Mouse (Mus musculus) bone marrow, adult 2 months (tissue): Measurements from ENCODE around the gene Foxa1.

Source experiments
- CTCF ChIP-seq: fragments of 200-500 bp; IDR thresholded peaks from 2 replicates; pipeline ENCODE4 v1.5.1; 2011; ENCODE audit warnings: low read length, control low read depth; ENCODE audit not compliant: control insufficient read depth, insufficient read depth
- POLR2A ChIP-seq: fragments of 200-500 bp; IDR thresholded peaks from 2 replicates; pipeline ENCODE4 v1.6.1; 2011; ENCODE audit warnings: low read depth, mild to moderate bottlenecking, control low read depth, low read length, borderline replicate concordance; ENCODE audit not compliant: control insufficient read depth

DNA sequence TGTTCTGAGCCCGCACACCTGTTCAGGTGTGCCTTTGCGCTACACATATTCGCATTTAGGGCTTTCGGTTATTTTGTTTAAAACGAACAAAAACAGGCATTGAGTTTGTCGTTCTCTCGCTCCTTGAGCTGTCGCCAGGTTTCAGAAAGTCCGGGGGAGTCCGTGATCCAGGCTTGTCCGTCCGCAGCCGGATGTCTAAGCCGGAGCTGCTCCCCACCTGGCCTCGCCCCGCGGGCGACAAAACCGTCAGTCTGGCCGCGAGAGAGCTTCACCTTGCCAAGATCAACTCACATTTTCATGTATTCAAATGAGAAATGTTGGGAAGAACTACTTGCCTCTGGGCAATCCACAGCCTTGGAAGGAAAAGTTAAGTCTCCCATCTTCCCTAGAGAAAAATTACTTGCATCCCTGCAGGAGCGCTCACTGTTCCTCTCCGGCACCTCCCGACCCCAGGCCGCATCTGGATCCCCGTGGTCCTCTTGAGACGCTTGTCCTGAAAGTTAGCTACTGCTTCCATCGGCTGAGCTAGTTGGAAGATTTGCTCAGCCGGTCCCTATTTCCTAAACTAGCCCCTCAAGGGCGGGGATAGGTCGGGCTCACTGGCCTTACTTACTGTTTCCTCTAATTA is 3.6 kb upstream of the Foxa1 start:
- TF ChIP-seq CTCF (no peak), POLR2A (no peak)
